Mouse (Mus musculus) liver, adult 2 months (tissue): Measurements from ENCODE around the gene Kif17.

Source experiments
- CTCF ChIP-seq: fragments of 200-500 bp; IDR thresholded peaks from 2 replicates; pipeline ENCODE4 v1.5.1; 2011; ENCODE audit warnings: low read depth, low read length, control low read depth
- POLR2A ChIP-seq: fragments of 200-500 bp; IDR thresholded peaks from 2 replicates; pipeline ENCODE4 v1.6.1; 2011; ENCODE audit warnings: low read length, control low read depth; ENCODE audit not compliant: insufficient read depth; ENCODE audit errors: extremely low read depth

- no peak for TF ChIP-seq CTCF
- TF ChIP-seq POLR2A: no peak
These were observed 98.5 kb downstream of the Kif17 start for GRCm38 (mm10) chr4:138348716-138349115.
